Mouse (Mus musculus): ENCODE data around the gene Mad1l1. TPM values are rescaled to one million over a fixed set of nuclear protein-coding genes. Genes with fewer than 3 reads are reported as not detected.
A peak's percentile ranks its signal among the peaks of the same experiment; 100 is the strongest.

Mad1l1 gene
- polyA plus RNA-seq, 1 experiment, result 24.7 TPM

DNA sequence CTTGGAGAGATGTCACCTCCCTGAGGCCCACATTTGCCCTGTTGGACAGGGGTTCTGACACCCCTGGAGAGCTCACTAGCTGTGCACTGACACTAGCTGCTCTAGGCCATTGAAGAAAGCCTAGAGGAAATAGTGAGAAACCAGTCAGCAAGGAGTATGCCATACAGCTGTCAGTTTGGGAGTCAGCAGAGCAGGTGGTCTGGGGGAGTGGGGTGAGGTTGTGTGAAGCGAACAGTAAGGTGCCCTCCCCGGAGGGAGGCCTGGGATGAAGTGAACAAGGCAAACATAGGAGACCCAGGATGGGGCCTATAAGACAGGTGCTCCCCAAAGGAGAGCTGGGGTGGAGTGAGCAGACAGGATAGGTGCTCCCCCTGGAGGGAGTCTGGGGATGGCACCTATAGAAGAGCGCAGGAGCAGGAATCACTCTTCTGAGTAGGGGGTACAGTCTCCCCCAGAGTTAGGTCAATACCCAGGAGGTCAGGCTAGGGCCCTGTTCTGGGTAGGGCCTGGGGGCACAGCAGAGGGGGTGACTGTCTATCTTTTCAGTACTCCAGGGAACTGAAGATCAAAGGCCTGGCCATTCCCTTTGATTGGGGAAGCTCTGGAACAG, 279.2 kb downstream of the Mad1l1 start:
- TF ChIP-seq POLR2A (IDR thresholded peaks at IDR 0.05; ENCODE audit: borderline replicate concordance, control insufficient read depth, low read depth, low read length) (no peak), CTCF (IDR thresholded peaks at IDR 0.05; ENCODE audit: control insufficient read depth, insufficient read depth, low read length) (peak; percentile 19; the same call in 1 of the 2 replicates)
- 86% methylated on average over 3 of the region's 3 CpGs for WGBS
- H3K4me1 ChIP-seq (ENCODE audit: control insufficient read depth, insufficient read depth, low read length), result no peaks in the 10 kb centered on the region
- no peak overlapping the region for H3K27ac ChIP-seq (ENCODE audit: control insufficient read depth, insufficient read depth, low read depth, low read length, poor library complexity)
- H3K4me3 ChIP-seq (replicated peaks; ENCODE audit: control insufficient read depth, low read depth, low read length), result no peak overlapping the region

DNA sequence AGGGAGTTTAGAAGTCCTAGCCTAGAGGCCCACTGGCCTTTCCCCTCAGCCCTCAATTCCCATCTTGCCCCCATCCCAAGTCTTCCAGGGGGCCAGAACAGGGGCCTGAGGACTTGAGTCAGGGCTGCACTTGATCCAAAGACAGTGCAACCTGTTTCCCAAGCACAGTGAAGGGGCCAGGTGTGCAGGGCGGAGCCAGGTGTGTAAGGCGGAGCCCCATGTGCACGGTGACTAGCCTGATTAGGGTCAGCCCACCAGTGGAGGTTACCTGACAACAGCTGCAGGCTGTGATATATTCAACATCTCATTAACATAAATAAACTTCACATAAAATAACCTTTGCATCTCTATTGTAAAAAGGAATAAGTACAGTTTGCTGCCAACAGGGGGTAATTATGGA, 280.3 kb downstream of the Mad1l1 start:
- Histone ChIP-seq H3K4me3 (replicated peaks; ENCODE audit: control insufficient read depth, low read depth, low read length) (no peak overlapping the region), H3K27ac (ENCODE audit: control insufficient read depth, insufficient read depth, low read depth, low read length, poor library complexity) (no peak overlapping the region), H3K4me1 (ENCODE audit: control insufficient read depth, insufficient read depth, low read length) (no peaks in the 10 kb centered on the region)
- TF ChIP-seq POLR2A (IDR thresholded peaks at IDR 0.05; ENCODE audit: borderline replicate concordance, control insufficient read depth, low read depth, low read length) (no peak), CTCF (IDR thresholded peaks at IDR 0.05; ENCODE audit: control insufficient read depth, insufficient read depth, low read length) (no peak)
- WGBS, result 80% methylated on average over 3 of the region's 3 CpGs

DNA sequence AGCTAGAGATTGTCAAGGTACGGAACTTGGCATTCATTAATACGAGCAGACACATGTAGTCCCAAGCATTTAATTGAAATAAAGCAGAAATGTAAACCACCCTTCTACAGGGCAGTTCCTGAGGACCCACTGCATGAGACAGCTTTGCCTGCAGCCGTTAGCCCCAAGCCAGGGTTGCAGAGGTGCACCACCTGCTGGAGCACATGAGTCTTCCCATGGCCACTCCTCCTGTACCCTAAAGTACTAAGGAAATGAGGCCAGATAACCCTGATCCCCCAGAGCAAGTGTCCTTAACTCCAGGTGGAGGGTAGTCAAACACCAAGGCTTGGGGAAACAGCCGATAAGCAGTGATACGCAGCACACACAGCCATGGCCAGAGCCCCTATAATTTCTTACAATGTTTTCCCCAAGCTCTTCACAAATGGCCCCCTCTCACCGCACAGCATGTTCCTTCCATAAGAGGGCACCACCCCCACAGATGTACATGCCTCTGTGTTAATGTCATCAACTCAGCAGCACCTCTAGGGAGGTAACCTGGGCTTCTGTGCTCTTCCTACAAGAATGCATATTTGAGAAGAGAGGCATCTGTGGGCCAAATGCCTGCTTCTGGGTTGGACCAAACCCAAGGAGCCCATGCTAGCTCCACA, 283.6 kb downstream of the Mad1l1 start:
- Histone ChIP-seq H3K4me1 (ENCODE audit: control insufficient read depth, insufficient read depth, low read length) (no peaks in the 10 kb centered on the region; the same call in 1 of the 2 replicates), H3K4me3 (replicated peaks; ENCODE audit: control insufficient read depth, low read depth, low read length) (no peak overlapping the region), H3K27ac (ENCODE audit: control insufficient read depth, insufficient read depth, low read depth, low read length, poor library complexity) (no peak overlapping the region)
- 84% methylated on average over 6 of the region's 6 CpGs for WGBS
- peak; percentile 43; the same call in 1 of the 2 replicates for TF ChIP-seq CTCF (IDR thresholded peaks at IDR 0.05; ENCODE audit: control insufficient read depth, insufficient read depth, low read length)
- no peak for TF ChIP-seq POLR2A (IDR thresholded peaks at IDR 0.05; ENCODE audit: borderline replicate concordance, control insufficient read depth, low read depth, low read length)

DNA sequence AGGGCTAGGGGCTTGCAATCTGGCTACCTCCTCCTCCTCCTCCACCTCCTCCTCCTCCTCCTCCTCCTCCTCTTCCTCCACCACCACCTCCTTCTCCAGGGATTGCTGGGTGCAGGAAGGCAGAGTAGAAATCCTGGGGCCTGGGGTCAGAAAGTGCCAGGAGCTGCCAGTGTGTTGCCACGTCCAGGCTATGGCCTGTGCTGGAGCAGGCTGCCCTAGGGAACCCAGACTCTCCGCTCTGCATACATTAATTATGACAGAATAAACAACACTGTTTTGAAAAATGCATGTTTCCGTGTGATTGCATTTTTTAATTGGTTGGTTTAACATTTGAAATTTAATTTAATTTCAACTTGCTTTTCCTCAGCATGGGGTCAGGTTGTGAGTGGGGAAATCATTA, 285.7 kb downstream of the Mad1l1 start:
- Histone ChIP-seq H3K4me3 (replicated peaks; ENCODE audit: control insufficient read depth, low read depth, low read length) (no peak overlapping the region), H3K27ac (ENCODE audit: control insufficient read depth, insufficient read depth, low read depth, low read length, poor library complexity) (peak overlapping the region; percentile 35), H3K4me1 (ENCODE audit: control insufficient read depth, insufficient read depth, low read length) (no peaks in the 10 kb centered on the region; the same call in 1 of the 2 replicates)
- TF ChIP-seq CTCF (IDR thresholded peaks at IDR 0.05; ENCODE audit: control insufficient read depth, insufficient read depth, low read length), result no peak
- no peak for TF ChIP-seq POLR2A (IDR thresholded peaks at IDR 0.05; ENCODE audit: borderline replicate concordance, control insufficient read depth, low read depth, low read length)
- WGBS, result 89% methylated on average over 3 of the region's 3 CpGs

DNA sequence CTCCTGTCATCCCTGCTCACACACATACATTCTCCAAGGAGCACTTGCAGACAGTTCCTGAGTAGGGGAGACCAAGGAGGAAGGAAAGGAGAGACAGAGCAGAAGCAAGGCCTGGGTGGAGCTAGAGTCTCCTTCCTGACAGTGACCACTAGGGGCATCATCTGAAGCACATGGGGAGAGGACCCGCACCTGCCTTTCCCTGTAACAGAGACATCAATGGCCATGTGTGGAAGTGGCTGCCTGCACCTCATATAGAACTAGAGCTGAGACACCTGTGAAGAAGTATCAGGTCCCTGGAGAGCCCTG, 286.4 kb downstream of the Mad1l1 start:
- peak overlapping the region; percentile 35 for H3K27ac ChIP-seq (ENCODE audit: control insufficient read depth, insufficient read depth, low read depth, low read length, poor library complexity)
- WGBS, result 24% methylated on average over 1 of the region's 1 CpGs
- TF ChIP-seq POLR2A (IDR thresholded peaks at IDR 0.05; ENCODE audit: borderline replicate concordance, control insufficient read depth, low read depth, low read length) (no peak), CTCF (IDR thresholded peaks at IDR 0.05; ENCODE audit: control insufficient read depth, insufficient read depth, low read length) (peak; percentile 78)
- H3K4me1 ChIP-seq (ENCODE audit: control insufficient read depth, insufficient read depth, low read length), result no peaks in the 10 kb centered on the region; the same call in 1 of the 2 replicates
- no peak overlapping the region for H3K4me3 ChIP-seq (replicated peaks; ENCODE audit: control insufficient read depth, low read depth, low read length)

DNA sequence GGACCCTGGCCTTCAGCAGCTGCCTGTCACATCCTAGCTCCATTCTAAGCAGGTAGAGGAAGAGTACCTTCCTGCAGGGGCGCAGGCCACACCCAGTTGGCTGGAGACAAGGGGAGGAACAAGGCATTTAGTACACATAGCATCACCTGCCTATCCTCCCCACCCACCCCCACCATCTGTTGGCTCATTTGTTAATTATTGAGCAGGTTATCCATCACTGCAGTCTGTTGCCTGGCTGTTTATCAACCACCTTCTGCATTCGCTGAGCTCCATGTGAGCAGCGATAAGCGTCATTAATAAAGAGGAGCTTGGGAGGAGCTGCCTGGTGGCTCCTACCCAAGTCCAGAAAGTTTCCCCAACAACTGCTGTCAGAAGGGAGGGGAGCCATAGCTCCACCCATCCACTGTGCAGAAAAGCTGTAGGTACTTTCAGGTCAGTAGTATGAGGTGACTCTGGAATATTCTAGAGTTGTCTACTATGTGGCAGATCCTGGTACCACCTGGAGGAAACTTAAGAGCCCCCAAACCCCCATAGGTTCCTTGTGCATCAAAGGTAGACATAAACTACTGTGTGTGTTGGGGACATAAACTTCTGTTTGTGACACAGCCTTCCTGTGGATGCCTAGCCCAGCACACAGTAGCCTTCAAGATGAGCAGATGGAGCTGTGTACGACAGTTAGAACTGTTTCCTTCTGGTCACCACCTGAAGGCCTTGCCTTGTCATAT, 286.9 kb downstream of the Mad1l1 start:
- Histone ChIP-seq H3K4me3 (replicated peaks; ENCODE audit: control insufficient read depth, low read depth, low read length) (no peak overlapping the region), H3K4me1 (ENCODE audit: control insufficient read depth, insufficient read depth, low read length) (no peaks in the 10 kb centered on the region; the same call in 1 of the 2 replicates), H3K27ac (ENCODE audit: control insufficient read depth, insufficient read depth, low read depth, low read length, poor library complexity) (peak overlapping the region; percentile 89)
- 59% methylated on average over 5 of the region's 5 CpGs for WGBS
- no peak for TF ChIP-seq POLR2A (IDR thresholded peaks at IDR 0.05; ENCODE audit: borderline replicate concordance, control insufficient read depth, low read depth, low read length)
- TF ChIP-seq CTCF (IDR thresholded peaks at IDR 0.05; ENCODE audit: control insufficient read depth, insufficient read depth, low read length), result no peak

DNA sequence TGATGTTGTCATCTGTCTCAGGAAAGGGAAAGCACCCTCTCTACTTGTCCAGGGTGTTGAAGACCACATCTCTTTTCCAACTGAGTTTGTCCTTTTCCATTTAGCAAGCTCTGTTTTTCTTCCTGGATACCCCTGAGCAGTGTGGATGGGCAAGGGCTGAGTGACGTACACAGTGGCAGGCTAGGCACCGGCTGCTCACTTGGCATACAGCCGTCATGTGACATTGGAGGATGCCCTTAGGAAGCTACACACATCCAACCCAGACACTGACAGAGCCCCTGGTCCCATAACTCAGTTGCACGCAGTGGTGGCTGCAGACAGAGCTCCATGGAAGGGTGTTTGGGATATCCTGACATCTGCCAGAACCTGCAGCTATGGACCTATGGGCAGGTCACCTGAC, 295.0 kb downstream of the Mad1l1 start:
- no peak overlapping the region for H3K4me3 ChIP-seq (replicated peaks; ENCODE audit: control insufficient read depth, low read depth, low read length)
- TF ChIP-seq POLR2A (IDR thresholded peaks at IDR 0.05; ENCODE audit: borderline replicate concordance, control insufficient read depth, low read depth, low read length) (no peak), CTCF (IDR thresholded peaks at IDR 0.05; ENCODE audit: control insufficient read depth, insufficient read depth, low read length) (no peak)
- 95% methylated on average over 4 of the region's 4 CpGs for WGBS

DNA sequence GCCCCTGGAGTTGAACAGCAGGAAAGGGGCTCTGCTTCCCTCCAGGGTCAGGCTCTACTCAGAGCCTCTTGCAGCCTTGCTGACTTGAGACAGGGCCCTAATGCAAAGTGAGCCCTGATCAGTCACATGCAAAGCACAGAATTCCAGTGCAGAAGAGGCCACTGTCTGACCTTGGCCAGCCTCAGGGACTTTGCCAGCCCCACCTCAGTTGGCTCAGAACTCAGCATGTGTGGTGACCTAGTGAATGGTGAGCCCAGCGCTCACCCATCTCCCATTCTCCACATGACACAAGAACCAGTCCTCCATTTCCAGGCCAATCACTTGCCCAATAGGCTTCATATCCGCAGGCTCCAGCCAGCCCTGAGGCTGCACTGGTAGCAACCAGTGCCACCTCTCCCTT, 296.1 kb downstream of the Mad1l1 start:
- TF ChIP-seq POLR2A (IDR thresholded peaks at IDR 0.05; ENCODE audit: borderline replicate concordance, control insufficient read depth, low read depth, low read length), result no peak
- no peak for TF ChIP-seq CTCF (IDR thresholded peaks at IDR 0.05; ENCODE audit: control insufficient read depth, insufficient read depth, low read length)
- Histone ChIP-seq H3K4me1 (ENCODE audit: control insufficient read depth, insufficient read depth, low read length) (no peaks in the 10 kb centered on the region), H3K27ac (ENCODE audit: control insufficient read depth, insufficient read depth, low read depth, low read length, poor library complexity) (no peak overlapping the region), H3K4me3 (replicated peaks; ENCODE audit: control insufficient read depth, low read depth, low read length) (no peak overlapping the region)
- 92% methylated on average over 2 of the region's 2 CpGs for WGBS

More for the DNA sequence above, 295.0 kb downstream of the Mad1l1 start:
- H3K4me1 ChIP-seq (ENCODE audit: control insufficient read depth, insufficient read depth, low read length), result no peaks in the 10 kb centered on the region
- no peak overlapping the region for H3K27ac ChIP-seq (ENCODE audit: control insufficient read depth, insufficient read depth, low read depth, low read length, poor library complexity)

Data from bone marrow, adult 2 months (tissue).